Mouse (Mus musculus): Measurements from ENCODE around the gene Akr1c19.
A peak's percentile ranks its signal among the peaks of the same experiment; 100 is the strongest.
"Not testable (repeated sequence)": the region's sequence is repeated elsewhere in the genome, so short reads cannot be mapped to it uniquely, and the experiment has no call there.

Akr1c19 gene

GRCm38 (mm10) chr13:4228441-4228840, at the start of gene Akr1c19:
Akr1c19 (plus strand) TSS chr13:4228700.
- no peak for DNase-seq (ENCODE audit: low read depth)

GRCm38 (mm10) chr13:4181321-4181720, 47.2 kb upstream of the Akr1c19 start:
- DNase-seq (ENCODE audit: low read depth): not testable (repeated sequence)

DNA sequence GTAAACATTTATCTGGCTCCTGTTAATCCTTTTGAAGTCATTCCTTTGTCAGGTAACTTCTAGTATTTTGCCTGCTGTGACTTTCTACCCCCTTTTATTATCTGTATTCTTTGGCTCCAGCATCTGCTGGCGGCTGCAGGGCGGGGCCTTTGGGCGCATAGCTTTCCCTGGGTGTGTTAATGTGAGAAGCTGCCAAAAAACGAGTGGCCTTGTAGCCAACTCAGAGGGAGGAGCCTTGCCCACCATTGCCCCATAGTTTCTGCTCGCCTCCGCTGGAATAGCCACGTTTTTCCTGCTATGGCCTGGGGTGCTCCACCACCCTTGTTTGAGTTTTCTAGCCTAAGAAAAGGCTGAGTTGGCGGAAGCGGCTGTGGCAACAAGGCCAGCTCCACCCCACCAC, 45.4 kb upstream of the Akr1c19 start:
- DNase-seq (ENCODE audit: low read depth): no peak

DNA sequence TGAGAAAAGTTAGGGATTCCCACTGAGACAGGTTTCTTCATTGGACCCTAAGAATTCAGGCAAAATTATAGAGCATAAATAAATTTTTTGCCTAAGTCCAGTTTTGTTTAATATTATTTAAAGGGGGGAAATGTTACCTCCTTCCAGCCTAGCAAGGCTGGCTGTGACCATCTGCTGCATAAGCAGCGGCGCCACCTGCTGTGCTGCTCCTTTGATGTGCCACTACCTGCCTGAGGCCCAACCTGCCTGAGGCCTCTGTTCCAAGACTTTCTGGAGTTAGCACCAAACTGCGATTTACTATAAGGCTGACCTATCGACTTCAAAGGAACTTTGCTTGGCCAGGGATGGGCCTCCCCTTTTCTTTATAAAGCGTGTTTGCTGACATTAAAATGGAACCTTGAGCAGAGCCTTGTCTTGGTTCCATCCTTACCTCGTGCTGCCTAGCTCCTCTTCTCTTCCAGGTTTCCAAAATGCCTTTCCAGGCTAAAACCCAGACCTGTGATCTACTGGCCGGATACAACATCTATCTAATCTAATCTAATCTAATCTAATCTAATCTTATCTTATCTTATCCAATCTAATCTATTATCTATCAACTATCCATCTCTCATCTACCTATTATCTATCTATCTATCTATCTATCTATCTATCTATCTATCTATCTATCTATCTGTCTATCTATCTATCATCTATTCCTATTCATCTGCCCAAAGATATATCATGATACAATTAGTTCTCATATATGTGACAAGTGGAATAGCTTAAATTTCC, 41.7 kb upstream of the Akr1c19 start:
- DNase-seq (ENCODE audit: low read depth): peak; percentile 26

GRCm38 (mm10) chr13:4188174-4188573, 40.3 kb upstream of the Akr1c19 start:
- peak; percentile 35 for DNase-seq (ENCODE audit: low read depth)

DNA sequence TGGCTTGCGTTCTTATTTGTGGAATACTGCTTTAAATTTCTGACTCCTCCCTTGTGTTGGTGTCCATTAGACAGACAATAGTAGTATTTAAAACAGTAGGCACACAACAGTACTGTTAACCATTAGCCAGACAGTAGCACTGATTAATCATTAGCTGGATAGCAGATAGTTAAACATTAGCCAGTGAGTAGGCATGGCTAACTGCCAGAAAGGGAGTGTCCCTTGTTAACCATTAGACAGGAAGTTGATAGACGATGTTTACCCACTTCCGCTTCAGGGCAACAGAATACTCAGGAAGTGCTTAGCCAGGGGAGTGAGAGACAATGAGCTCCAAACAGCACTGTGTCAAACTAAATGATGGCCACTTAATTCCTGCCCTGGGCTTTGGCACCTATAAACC, 37.6 kb upstream of the Akr1c19 start, which contains the start of gene Akr1c13:
Gene Akr1c13 (plus strand): TSS at position 247 of the 400 bp plus-strand sequence.
- peak; percentile 5 for DNase-seq (ENCODE audit: low read depth)

DNA sequence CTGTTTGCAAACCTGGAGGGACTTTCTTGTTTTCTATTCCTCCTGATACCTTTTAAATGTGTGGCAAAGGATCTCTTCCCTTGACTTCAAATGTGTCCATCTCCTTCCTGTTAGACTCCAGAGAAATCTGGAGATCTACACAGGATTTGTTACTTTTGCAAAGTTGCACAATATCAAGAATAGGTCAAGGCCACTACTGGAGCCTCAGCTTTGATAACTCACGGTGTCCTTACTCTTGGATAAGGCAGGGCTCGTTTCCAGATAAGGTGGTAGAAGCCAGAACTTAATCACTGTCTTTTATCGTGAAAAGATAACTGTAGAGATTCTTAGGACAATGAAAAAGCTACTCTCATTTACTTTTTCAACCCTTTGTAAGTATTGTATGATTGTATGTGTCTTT, 36.0 kb upstream of the Akr1c19 start:
- no peak for DNase-seq (ENCODE audit: low read depth)

DNA sequence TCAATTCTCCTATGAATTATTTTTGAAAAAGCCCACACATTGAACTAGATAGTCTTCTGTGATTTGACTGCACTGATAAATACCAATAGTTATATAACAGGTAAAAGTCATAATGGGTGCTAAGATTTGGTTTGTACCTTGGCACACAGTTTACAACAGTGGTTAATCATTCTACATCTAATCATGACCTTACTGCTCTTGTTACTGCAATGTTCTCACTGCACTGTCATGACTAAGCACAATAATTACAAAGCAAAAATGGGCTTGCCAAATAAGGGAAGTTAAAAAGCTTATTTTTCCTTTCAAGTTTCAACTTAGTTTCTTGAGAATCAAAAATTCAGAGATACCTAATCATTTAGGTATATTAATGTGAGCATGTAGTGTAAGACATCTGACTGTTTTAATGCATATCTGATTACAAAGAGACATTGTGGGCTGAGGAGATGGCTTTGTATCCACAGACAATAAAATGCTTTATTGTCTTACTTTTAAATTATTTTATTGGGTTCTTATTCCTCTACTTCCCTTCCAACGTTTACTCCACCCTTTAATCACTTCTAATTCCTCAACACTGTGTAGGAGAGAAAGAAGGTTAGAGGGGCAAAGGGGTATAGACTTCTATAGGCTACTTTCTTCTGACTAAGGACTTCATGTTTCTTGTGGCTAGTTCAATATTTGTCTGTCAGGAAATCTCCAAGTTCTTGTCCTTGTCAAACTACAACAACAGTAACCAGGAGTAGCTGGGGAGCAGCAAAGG, 22.2 kb upstream of the Akr1c19 start:
- no peak for DNase-seq (ENCODE audit: low read depth)

GRCm38 (mm10) chr13:4211560-4212299, 16.8 kb upstream of the Akr1c19 start:
- no peak for DNase-seq (ENCODE audit: low read depth)

DNA sequence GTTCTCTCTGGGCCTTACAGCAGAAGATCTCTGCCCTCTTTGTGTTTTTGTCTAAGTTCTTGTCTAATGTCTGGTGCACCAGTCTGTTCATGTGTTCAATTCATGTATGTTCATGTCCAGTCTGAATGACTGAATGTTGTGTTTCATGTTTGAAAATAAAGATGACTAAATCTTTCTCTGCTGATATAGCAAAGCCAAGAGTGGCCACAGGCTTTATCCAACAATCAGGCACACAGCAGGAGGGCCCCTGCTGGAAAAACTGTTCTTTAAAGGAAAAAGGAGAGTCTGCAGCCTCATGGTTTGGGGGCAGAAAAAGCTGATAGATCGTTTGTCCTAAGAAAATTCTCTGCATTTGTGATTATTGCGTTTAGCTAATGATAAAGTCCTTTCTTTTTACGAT, 16.2 kb upstream of the Akr1c19 start:
- no peak for DNase-seq (ENCODE audit: low read depth)

DNA sequence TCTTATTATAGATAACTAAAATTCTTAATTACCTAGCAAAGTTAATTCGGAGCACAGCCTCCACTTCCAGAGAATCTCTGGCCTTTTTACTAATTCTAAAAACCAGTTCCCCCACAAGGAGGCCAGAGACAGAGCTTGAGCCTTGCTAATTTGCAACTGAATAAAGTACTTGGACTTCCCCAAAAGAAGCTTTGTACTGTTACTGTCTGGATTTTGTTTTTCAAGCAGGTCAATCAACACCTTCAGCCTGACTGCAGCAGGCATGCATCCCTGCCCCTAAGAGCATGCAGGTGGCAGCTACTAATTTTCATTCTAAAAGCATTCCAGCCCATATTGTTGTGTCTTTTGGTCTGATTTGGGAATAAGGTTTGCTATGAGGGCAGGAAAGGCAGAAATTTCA, 13.0 kb upstream of the Akr1c19 start:
- not testable (repeated sequence) for DNase-seq (ENCODE audit: low read depth)

- DNase-seq (ENCODE audit: low read depth): no peak
Measured at GRCm38 (mm10) chr13:4230841-4231623, 2.5 kb downstream of the Akr1c19 start.

GRCm38 (mm10) chr13:4233135-4233534, 4.6 kb downstream of the Akr1c19 start:
- no peak for DNase-seq (ENCODE audit: low read depth)

- DNase-seq (ENCODE audit: low read depth): no peak
Measured at GRCm38 (mm10) chr13:4233536-4234172, 5.2 kb downstream of the Akr1c19 start.

DNA sequence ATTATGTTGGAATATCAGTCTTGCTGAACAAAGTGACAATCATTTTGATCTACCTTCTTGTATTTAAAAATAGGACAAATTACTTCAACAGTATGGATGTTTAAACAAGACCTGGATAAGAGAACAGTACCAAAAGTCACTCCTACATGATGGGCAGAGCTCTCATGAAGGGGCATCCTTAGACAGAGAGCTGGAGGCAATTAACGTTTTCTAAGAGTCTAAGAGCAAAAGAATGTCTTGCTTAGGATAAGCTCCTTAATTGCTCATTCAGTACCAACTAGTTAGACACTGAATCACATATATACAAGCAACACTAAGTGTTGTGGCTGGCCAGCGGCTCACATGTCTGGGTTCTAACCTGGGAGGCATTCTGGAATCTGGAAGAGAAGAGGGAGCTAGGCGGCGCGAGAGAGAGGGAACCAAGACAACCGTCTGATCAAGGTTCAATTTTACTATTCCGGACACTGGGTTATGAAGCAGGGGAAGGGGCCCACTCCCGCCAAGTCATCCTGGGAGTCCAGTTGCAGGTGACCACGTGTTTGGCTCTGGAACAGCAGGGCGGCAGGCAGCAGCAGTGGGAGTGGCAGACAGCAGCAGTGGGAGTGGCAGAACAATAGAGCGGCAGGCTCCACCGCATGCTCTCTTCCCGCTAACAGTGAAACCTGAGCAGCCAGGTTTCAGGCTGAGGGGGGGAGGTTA, 16.5 kb downstream of the Akr1c19 start:
- no peak for DNase-seq (ENCODE audit: low read depth)

GRCm38 (mm10) chr13:4249347-4249746, 20.8 kb downstream of the Akr1c19 start:
- DNase-seq (ENCODE audit: low read depth): no peak

- not testable (repeated sequence) for DNase-seq (ENCODE audit: low read depth)
Measured at GRCm38 (mm10) chr13:4256894-4257293, 28.4 kb downstream of the Akr1c19 start.

GRCm38 (mm10) chr13:4257349-4257748, 28.8 kb downstream of the Akr1c19 start:
- DNase-seq (ENCODE audit: low read depth): no peak

DNA sequence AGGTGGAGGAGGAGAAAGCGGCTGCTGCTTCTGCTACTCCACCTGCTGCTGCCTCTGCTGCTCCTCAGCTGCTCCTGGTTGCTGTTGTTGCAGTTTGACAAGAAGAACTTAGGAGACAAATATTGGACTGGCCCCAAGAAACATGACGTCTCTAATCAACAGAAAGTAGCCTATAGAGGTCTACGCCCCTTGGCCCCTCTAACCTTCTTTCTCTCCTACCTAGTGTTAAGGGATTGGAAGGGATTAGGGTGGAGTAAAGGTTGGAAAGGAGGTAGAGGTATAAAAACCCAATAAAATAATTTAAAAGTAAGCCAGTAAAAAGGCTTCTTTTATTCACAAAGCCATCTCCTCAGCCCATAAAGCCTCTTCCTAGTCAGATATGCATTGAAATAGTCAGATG, 36.1 kb downstream of the Akr1c19 start:
- DNase-seq (ENCODE audit: low read depth): no peak

DNA sequence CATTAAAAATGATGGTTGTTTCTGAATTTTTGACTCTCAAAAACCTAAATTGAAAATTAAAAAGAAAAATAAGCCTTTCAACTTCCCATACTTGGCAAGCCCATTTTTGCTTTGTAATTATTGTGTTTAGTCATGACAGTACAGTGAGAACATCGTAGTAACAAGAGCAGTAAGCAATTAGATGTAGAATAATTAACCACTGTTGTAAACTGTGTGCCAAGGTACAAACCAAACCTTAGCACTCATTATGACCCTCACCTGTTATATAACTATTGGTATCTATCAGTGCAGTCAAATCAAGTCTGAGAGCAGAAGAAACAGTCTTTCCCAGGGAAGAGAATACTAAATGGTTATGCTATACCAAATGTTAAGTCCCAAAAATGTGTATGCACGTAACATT, 36.5 kb downstream of the Akr1c19 start:
- DNase-seq (ENCODE audit: low read depth): no peak

GRCm38 (mm10) chr13:4265455-4265854, 37.0 kb downstream of the Akr1c19 start:
- not testable (repeated sequence) for DNase-seq (ENCODE audit: low read depth)
